Mouse (Mus musculus): ENCODE measurements around the gene Abcf2.

DNA sequence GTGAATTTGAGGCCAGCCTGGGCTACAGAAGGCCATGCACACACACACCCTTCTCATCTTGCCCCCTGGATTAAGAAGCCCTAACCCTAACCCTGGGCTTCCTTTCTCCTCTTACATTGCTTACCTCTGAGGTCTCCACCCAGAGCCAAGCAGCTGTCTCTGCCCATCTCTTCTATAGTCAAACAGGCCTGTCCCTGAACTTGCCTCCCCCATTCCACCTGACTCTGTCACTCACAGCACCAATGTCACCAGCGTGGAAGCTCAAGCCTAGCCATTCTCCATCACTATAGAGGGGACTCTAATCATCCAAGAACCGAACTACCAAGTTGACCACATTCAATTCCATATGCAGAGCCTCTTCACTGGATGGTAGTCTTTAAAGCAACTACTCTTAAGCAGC is 23.0 kb upstream of the Abcf2 start:
- TF ChIP-seq CTCF (IDR thresholded peaks at IDR 0.05; ENCODE audit: control insufficient read depth, insufficient read depth, insufficient read length): no peak
- TF ChIP-seq MYOD1 (IDR thresholded peaks at IDR 0.05; ENCODE audit: control insufficient read depth, insufficient read length, low read depth): peak; percentile 100
- no peak for TF ChIP-seq CEBPB (IDR thresholded peaks at IDR 0.05; ENCODE audit: low read depth)

Measured in C2C12 (cell line).